Mouse (Mus musculus) hindbrain, embryonic 11.5 days (tissue): ENCODE results near the gene Chkb. TPM values are rescaled to one million over a fixed set of nuclear protein-coding genes. Genes with fewer than 3 reads are reported as not detected.

Experiments used
- ATAC-seq: fragments of 200-750 bp; cut with Nextera tagmentation; 2 replicates; pipeline ENCODE4 v1.8.0; 2017; ENCODE audit warnings: mild to moderate bottlenecking, moderate TSS enrichment, moderate library complexity; ENCODE audit not compliant: low FRiP score
- DNase-seq: peaks from one replicate; pipeline ENCODE4 v3.0.0-alpha.2; 2015; ENCODE audit warnings: low spot score
- H3K27ac ChIP-seq: fragments of 300-500 bp; sonication (generic); 2 replicates; pipeline ENCODE4 v1.5.1; 2014; ENCODE audit warnings: mild to moderate bottlenecking, low read depth, low read length
- H3K27me3 ChIP-seq: fragments of 300-500 bp; sonication (generic); 2 replicates; pipeline ENCODE4 v1.6.1; 2014; ENCODE audit warnings: mild to moderate bottlenecking, low read length, moderate library complexity, mixed read lengths; ENCODE audit not compliant: control insufficient read depth, insufficient read depth
- H3K36me3 ChIP-seq: fragments of 300-500 bp; sonication (generic); 2 replicates; pipeline ENCODE4 v1.6.1; 2014; ENCODE audit warnings: mild to moderate bottlenecking, low read length, moderate library complexity, mixed read lengths; ENCODE audit not compliant: control insufficient read depth, insufficient read depth
- H3K4me1 ChIP-seq: fragments of 300-500 bp; sonication (generic); replicated peaks from 2 replicates; pipeline ENCODE4 v1.6.1; 2014; ENCODE audit warnings: low read length, mixed read lengths; ENCODE audit not compliant: control insufficient read depth, insufficient read depth
- H3K4me2 ChIP-seq: fragments of 300-500 bp; sonication (generic); replicated peaks from 2 replicates; pipeline ENCODE4 v1.6.1; 2014; ENCODE audit warnings: mild to moderate bottlenecking, low read depth, low read length
- H3K4me3 ChIP-seq: fragments of 300-500 bp; sonication (generic); 2 replicates; pipeline ENCODE4 v1.5.1; 2014; ENCODE audit warnings: low read depth, low read length
- H3K9ac ChIP-seq: fragments of 300-500 bp; sonication (generic); 2 replicates; pipeline ENCODE4 v1.6.1; 2014; ENCODE audit warnings: low read depth, low read length
- H3K9me3 ChIP-seq: fragments of 300-500 bp; sonication (generic); 2 replicates; pipeline ENCODE4 v1.6.1; 2016; ENCODE audit warnings: low read length; ENCODE audit not compliant: control insufficient read depth
- WGBS: fragments of 180-500 bp; shearing (Covaris S2); extraction: QIAGEN DNeasy Blood & Tissue Kit; methylation state at CpG from one replicate; pipeline ENCODE4 v1.1.7; 2014; 5-methylcytosine and 5-hydroxymethylcytosine counted together
- polyA plus RNA-seq: library from polyadenylated mRNA; unstranded; fragments of >200 nt; fragmentation: Nextera tagmentation; extraction: Ambion mirVana; gene quantifications from 2 replicates; pipeline ENCODE4 v1.2.1, GENCODE M21; 2014

Gene Chkb
- polyA plus RNA-seq, 1 experiment from 2014 or later = 63.4 TPM

GRCm38 (mm10) chr15:89377938-89378828, 51.5 kb downstream of the Chkb start:
- Histone ChIP-seq H3K4me3 (peak overlapping the region; percentile 32), H3K36me3 (no peaks in the 10 kb centered on the region), H3K9ac (peak overlapping the region; percentile 35), H3K4me2 (peak overlapping the region; percentile 62), H3K4me1 (peaks cover under 1% of the 10 kb centered on the region), H3K27ac (no peak overlapping the region), H3K9me3 (no peaks in the 10 kb centered on the region), H3K27me3 (peaks cover 32% of the 10 kb centered on the region)
- ATAC-seq (no peak), DNase-seq (no peak)
- WGBS = 10% methylated on average over 41 of the region's 46 CpGs

- DNase-seq (peak; percentile 36), ATAC-seq (no peak)
- Histone ChIP-seq H3K4me3 (no peak overlapping the region), H3K9ac (no peak overlapping the region), H3K4me2 (no peak overlapping the region), H3K27me3 (peaks cover 32% of the 10 kb centered on the region), H3K4me1 (peaks cover 4% of the 10 kb centered on the region), H3K9me3 (no peaks in the 10 kb centered on the region), H3K27ac (no peak overlapping the region), H3K36me3 (no peaks in the 10 kb centered on the region)
- 5% methylated on average over 17 of the region's 18 CpGs for WGBS
Observed at GRCm38 (mm10) chr15:89377362-89377761, 52.3 kb downstream of the Chkb start.

- H3K27ac ChIP-seq = no peak within 1 kb of the TSS
- no peak for DNase-seq
- peaks cover 32% of the 10 kb centered on the region for H3K27me3 ChIP-seq
- H3K4me2 ChIP-seq = no peak within 1 kb of the TSS
- ATAC-seq = no peak
- no peak within 1 kb of the TSS for H3K9ac ChIP-seq
- H3K9me3 ChIP-seq = no peaks in the 10 kb centered on the region
- WGBS = 18% methylated on average over 16 of the region's 16 CpGs
- peaks cover 4% of the 10 kb centered on the region for H3K4me1 ChIP-seq
- H3K36me3 ChIP-seq = no peaks in the 10 kb centered on the region
- no peak within 1 kb of the TSS for H3K4me3 ChIP-seq
Observed at GRCm38 (mm10) chr15:89376957-89377356, 52.8 kb downstream of the Chkb start, which contains the start of gene Tymp. Gene Tymp, minus strand, starts transcription at chr15:89377039.

Other genes with a start within 250 kb of the Chkb start
- gene Plxnb2, start 249.1 kb downstream of the Chkb start, polyA plus RNA-seq = 97.4 and 104 TPM in 2 replicates
- gene Dennd6b, start 233.4 kb downstream of the Chkb start, polyA plus RNA-seq = 28.3 and 31.2 TPM in 2 replicates
- 42.1 and 46.0 TPM in 2 replicates for gene Ppp6r2, start 218.4 kb downstream of the Chkb start, polyA plus RNA-seq
- 57.4 and 66.4 TPM in 2 replicates for gene Sbf1, start 114.6 kb downstream of the Chkb start, polyA plus RNA-seq
- 0.12 TPM in 1 of 2 replicates, not detected in the other for gene Adm2, start 107.2 kb downstream of the Chkb start, polyA plus RNA-seq
- gene Miox, start 95.5 kb downstream of the Chkb start, polyA plus RNA-seq = not detected in 2 replicates
- gene Lmf2, start 74.2 kb downstream of the Chkb start, polyA plus RNA-seq = 25.4 and 26.8 TPM in 2 replicates
- gene Ncaph2, start 74.2 kb downstream of the Chkb start, polyA plus RNA-seq = 133 and 140 TPM in 2 replicates
- gene Sco2, start 56.1 kb downstream of the Chkb start, polyA plus RNA-seq = 7.4 and 7.9 TPM in 2 replicates
- gene Tymp, start 52.9 kb downstream of the Chkb start, polyA plus RNA-seq = 1.4 and 1.7 TPM in 2 replicates
- 1.7 and 2.6 TPM in 2 replicates for gene Odf3b, start 50.6 kb downstream of the Chkb start, polyA plus RNA-seq
- gene Klhdc7b, start 45.0 kb downstream of the Chkb start, polyA plus RNA-seq = not detected in 2 replicates
- not detected in 2 replicates for gene Syce3, start 19.4 kb downstream of the Chkb start, polyA plus RNA-seq
- 0.73 and 0.93 TPM in 2 replicates for gene Cpt1b, start 4.0 kb downstream of the Chkb start, polyA plus RNA-seq
- gene C730034F03Rik, start 319 bp downstream of the Chkb start, polyA plus RNA-seq = 2.6 and 4.0 TPM in 2 replicates
- not detected in 2 replicates for gene Gm44502, start 212 bp downstream of the Chkb start, polyA plus RNA-seq
- 22.4 and 24.1 TPM in 2 replicates for gene Mapk8ip2, start 24.0 kb upstream of the Chkb start, polyA plus RNA-seq
- gene Arsa, start 47.5 kb upstream of the Chkb start, polyA plus RNA-seq = 10.0 and 10.4 TPM in 2 replicates
- 2.8 and 3.5 TPM in 2 replicates for gene Shank3, start 69.7 kb upstream of the Chkb start, polyA plus RNA-seq
- gene Acr, start 138.4 kb upstream of the Chkb start, polyA plus RNA-seq = 0.39 and 0.76 TPM in 2 replicates
- gene Rabl2, start 162.0 kb upstream of the Chkb start, polyA plus RNA-seq = 85.3 and 91.0 TPM in 2 replicates